Mouse (Mus musculus) stomach, postnatal 0 days (tissue): ENCODE measurements around the gene Rsph1. TPM values are rescaled to one million over a fixed set of nuclear protein-coding genes. Genes with fewer than 3 reads are reported as not detected.
"Not testable (repeated sequence)": the region's sequence is repeated elsewhere in the genome, so short reads cannot be mapped to it uniquely, and the experiment has no call there.

Experiments used
- ATAC-seq: fragments of 200-750 bp; cut with Nextera tagmentation; 2 replicates; pipeline ENCODE4 v1.8.0; 2017; ENCODE audit not compliant: low FRiP score, low TSS enrichment
- DNase-seq: peaks from one replicate; pipeline ENCODE4 v3.0.0-alpha.2; 2016; ENCODE audit warnings: low spot score
- H3K27ac ChIP-seq: fragments of 300-500 bp; sonication (generic); replicated peaks from 2 replicates; pipeline ENCODE4 v1.5.1; 2014; ENCODE audit warnings: mild to moderate bottlenecking, control low read depth
- H3K27me3 ChIP-seq: fragments of 300-500 bp; sonication (generic); 2 replicates; pipeline ENCODE4 v1.6.1; 2014; ENCODE audit warnings: low read length; ENCODE audit not compliant: control insufficient read depth, insufficient read depth
- H3K36me3 ChIP-seq: fragments of 300-500 bp; sonication (generic); 2 replicates; pipeline ENCODE4 v1.6.1; 2014; ENCODE audit warnings: low read length, mixed read lengths; ENCODE audit not compliant: control insufficient read depth, insufficient read depth
- H3K4me1 ChIP-seq: fragments of 300-500 bp; sonication (generic); replicated peaks from 2 replicates; pipeline ENCODE4 v1.6.1; 2014; ENCODE audit warnings: antibody characterized with exemption; ENCODE audit not compliant: control insufficient read depth, insufficient read depth
- H3K4me2 ChIP-seq: fragments of 300-500 bp; sonication (generic); replicated peaks from 2 replicates; pipeline ENCODE4 v1.6.1; 2014; ENCODE audit warnings: low read depth, mild to moderate bottlenecking, control low read depth, moderate library complexity
- H3K4me3 ChIP-seq: fragments of 300-500 bp; sonication (generic); 2 replicates; pipeline ENCODE4 v1.5.1; 2014; ENCODE audit warnings: low read depth, low read length, control low read depth
- H3K9ac ChIP-seq: fragments of 300-500 bp; sonication (generic); 2 replicates; pipeline ENCODE4 v1.6.1; 2014; ENCODE audit warnings: mild to moderate bottlenecking, low read length, control low read depth, mixed read lengths
- H3K9me3 ChIP-seq: fragments of 300-500 bp; sonication (generic); 2 replicates; pipeline ENCODE4 v1.6.1; 2016; ENCODE audit warnings: low read length; ENCODE audit not compliant: control insufficient read depth
- CTCF ChIP-seq: IDR thresholded peaks from 2 replicates; pipeline ENCODE4 v1.5.1; 2016; ENCODE audit warnings: antibody characterized with exemption, low read depth, mild to moderate bottlenecking, moderate library complexity
- EP300 ChIP-seq: optimal IDR thresholded peaks from 2 replicates; pipeline ENCODE3; 2016; ENCODE audit warnings: antibody characterized with exemption
- WGBS: fragments of 180-500 bp; shearing (Covaris S2); extraction: QIAGEN DNeasy Blood & Tissue Kit; methylation state at CpG from one replicate; pipeline ENCODE4 v1.1.7; 2014; 5-methylcytosine and 5-hydroxymethylcytosine counted together
- polyA plus RNA-seq: library from polyadenylated mRNA; unstranded; fragments of >200 nt; fragmentation: Nextera tagmentation; extraction: Ambion mirVana; gene quantifications from 2 replicates; pipeline ENCODE4 v1.2.1, GENCODE M21; 2015

Rsph1 gene
- polyA plus RNA-seq, 1 experiment from 2014 or later = 0.87 TPM

GRCm38 (mm10) chr17:31275181-31275580 is 2.0 kb downstream of the Rsph1 start:
- Histone ChIP-seq H3K9ac (no peak overlapping the region), H3K9me3 (no peaks in the 10 kb centered on the region), H3K36me3 (no peaks in the 10 kb centered on the region), H3K4me2 (no peak overlapping the region), H3K4me1 (0 out of 2 replicates have a peak, but pooled peaks cover 2% of the 10 kb centered on the region), H3K4me3 (no peak overlapping the region), H3K27me3 (no peaks in the 10 kb centered on the region), H3K27ac (no peak overlapping the region)
- ATAC-seq (no peak), DNase-seq (no peak)
- no peak for TF ChIP-seq CTCF
- TF ChIP-seq EP300 = no peak
- 65% methylated on average over 6 of the region's 6 CpGs for WGBS

DNA sequence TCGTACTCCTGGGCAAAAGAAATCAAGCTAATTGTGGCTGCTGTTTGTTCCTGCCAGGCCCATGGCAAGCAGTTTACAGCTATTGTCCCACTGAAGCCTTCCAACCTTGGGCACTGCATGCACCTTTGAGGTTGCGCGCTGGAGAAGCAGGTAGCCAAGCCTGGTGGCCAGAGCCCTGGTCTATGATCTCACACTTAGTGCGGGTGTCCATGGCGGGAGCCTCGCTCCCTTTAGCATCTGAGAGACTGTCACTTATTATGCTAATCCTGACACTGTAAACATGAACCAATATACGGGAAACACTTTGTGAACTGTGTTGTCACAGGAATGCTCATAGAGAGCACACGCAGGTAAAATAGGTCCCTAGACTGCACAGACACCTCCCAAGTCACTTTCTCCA is 3.6 kb downstream of the Rsph1 start:
- H3K27me3 ChIP-seq = no peaks in the 10 kb centered on the region
- DNase-seq (no peak), ATAC-seq (no peak)
- H3K4me3 ChIP-seq = no peak overlapping the region
- no peak overlapping the region for H3K27ac ChIP-seq
- 0 out of 2 replicates have a peak, but pooled peaks cover 2% of the 10 kb centered on the region for H3K4me1 ChIP-seq
- no peaks in the 10 kb centered on the region for H3K9me3 ChIP-seq
- WGBS = 91% methylated on average over 8 of the region's 8 CpGs
- no peak overlapping the region for H3K9ac ChIP-seq
- no peak for TF ChIP-seq CTCF
- no peak for TF ChIP-seq EP300
- H3K36me3 ChIP-seq = no peaks in the 10 kb centered on the region
- no peak overlapping the region for H3K4me2 ChIP-seq

- 0 out of 2 replicates have a peak, but pooled peaks cover 2% of the 10 kb centered on the region for H3K4me1 ChIP-seq
- no peak overlapping the region for H3K4me2 ChIP-seq
- no peak overlapping the region for H3K9ac ChIP-seq
- WGBS = 79% methylated on average over 9 of the region's 9 CpGs
- no peaks in the 10 kb centered on the region for H3K36me3 ChIP-seq
- DNase-seq (no peak), ATAC-seq (no peak)
- no peak overlapping the region for H3K4me3 ChIP-seq
- no peaks in the 10 kb centered on the region for H3K27me3 ChIP-seq
- no peaks in the 10 kb centered on the region for H3K9me3 ChIP-seq
- no peak for TF ChIP-seq EP300
- no peak for TF ChIP-seq CTCF
- no peak overlapping the region for H3K27ac ChIP-seq
These were observed 4.6 kb downstream of the Rsph1 start for GRCm38 (mm10) chr17:31272416-31273165.

DNA sequence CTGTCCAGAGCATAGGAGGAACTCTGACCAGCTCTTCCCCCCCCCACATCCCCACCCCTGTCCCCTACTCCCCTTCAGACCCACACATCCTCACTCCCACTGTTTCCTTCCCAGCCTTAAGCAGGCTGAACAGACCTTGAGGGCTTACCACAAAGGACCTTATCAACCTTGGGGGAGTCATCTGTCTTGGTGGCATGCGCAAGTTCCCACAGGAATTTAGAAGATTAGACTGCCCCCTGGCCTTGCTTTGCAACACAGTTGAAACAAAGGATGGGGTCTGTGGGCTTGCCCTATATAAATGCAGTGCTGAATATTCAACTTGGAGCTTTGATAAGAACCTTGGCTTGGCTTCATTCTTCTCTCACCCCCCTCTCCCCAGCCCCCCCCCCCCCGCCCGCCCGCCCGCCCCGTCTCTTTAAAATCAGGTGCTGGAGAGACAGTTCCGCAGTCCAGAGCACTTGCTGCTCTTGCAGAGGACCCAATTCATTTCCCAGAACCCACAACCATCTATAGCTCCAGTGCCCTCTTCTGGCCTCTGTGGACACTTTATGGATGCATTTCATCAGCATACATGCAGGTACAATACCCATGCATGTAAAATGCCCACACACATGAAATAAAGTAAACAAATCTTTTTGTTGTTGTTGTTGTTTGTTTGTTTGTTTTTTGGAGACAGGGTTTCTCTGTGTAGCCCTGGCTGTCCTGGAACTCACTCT is 5.9 kb downstream of the Rsph1 start:
- DNase-seq (no peak), ATAC-seq (no peak)
- no peaks in the 10 kb centered on the region for H3K27me3 ChIP-seq
- 40% methylated on average over 2 of the region's 7 CpGs for WGBS
- no peak overlapping the region for H3K9ac ChIP-seq
- H3K27ac ChIP-seq = no peak overlapping the region
- H3K4me3 ChIP-seq = no peak overlapping the region
- H3K4me1 ChIP-seq = no peaks in the 10 kb centered on the region
- no peaks in the 10 kb centered on the region for H3K9me3 ChIP-seq
- no peak overlapping the region for H3K4me2 ChIP-seq
- H3K36me3 ChIP-seq = no peaks in the 10 kb centered on the region
- TF ChIP-seq EP300 (no peak), CTCF (peak; percentile 37)

DNA sequence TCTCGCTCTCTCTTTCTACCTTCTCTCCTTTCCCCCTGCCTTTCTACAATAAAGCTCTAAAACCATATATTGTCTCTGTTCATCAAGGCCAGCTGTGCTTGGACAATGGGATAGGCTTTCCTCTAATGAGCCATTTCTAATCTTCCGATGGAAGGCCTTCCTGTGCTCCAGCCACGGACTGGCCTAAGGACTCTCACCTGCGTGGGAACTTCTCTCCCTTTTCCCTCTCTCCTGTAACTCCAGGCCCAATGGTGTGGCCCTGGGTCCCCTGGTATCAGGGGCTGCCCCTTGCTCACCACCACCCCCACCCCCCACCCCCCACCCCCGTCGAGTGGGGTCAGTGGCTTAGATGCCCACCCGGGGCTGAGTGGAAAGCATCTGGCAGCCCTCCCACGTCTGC is 6.4 kb downstream of the Rsph1 start:
- not testable (repeated sequence) for ATAC-seq, H3K36me3 ChIP-seq, DNase-seq, H3K9me3 ChIP-seq, H3K4me1 ChIP-seq, H3K9ac ChIP-seq, H3K4me2 ChIP-seq, H3K27ac ChIP-seq, H3K27me3 ChIP-seq, H3K4me3 ChIP-seq
- 70% methylated on average over 8 of the region's 8 CpGs for WGBS

GRCm38 (mm10) chr17:31270246-31270645 is 6.9 kb downstream of the Rsph1 start:
- Histone ChIP-seq H3K27me3 (no peaks in the 10 kb centered on the region), H3K4me1 (no peaks in the 10 kb centered on the region), H3K36me3 (no peaks in the 10 kb centered on the region), H3K9me3 (no peaks in the 10 kb centered on the region), H3K4me2 (no peak overlapping the region), H3K9ac (no peak overlapping the region), H3K27ac (no peak overlapping the region), H3K4me3 (no peak overlapping the region)
- WGBS = 63% methylated on average over 4 of the region's 4 CpGs
- no peak for DNase-seq
- no peak for ATAC-seq
- TF ChIP-seq EP300 = no peak
- TF ChIP-seq CTCF = no peak
